Mouse (Mus musculus): ENCODE results near the gene Ahnak2. TPM values are rescaled to one million over a fixed set of nuclear protein-coding genes. Genes with fewer than 3 reads are reported as not detected.

Gene Ahnak2
- polyA plus RNA-seq, 1 experiment from 2014 or later = 0.50 TPM

DNA sequence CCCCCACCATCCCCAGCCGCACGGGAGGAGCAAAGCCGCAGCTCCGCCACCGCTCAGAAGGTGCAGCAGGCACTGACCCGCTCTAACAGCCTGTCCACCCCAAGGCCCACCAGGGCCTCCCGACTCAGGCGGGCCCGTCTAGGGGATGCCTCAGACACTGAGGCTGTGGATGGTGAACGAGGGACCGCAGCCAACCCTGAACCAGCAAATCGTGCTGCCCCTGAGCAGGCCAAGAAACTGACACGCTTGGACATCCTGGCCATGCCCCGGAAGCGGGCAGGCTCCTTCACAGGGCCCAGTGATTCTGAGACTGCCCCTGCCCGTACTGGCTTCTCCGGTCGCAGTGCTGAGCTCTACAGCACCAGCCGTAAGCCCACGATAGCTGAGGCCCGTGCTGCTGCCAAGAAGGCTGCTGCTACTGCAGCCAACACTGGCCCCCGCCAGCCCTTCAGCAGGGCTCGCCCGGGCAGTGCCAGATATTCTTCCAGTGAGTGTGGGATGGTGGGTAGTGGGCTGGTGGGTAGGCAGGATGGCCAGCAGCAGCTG lies 63.4 kb downstream of the Ahnak2 start:
- DNase-seq (ENCODE audit: low spot score) (no peak), ATAC-seq (replicated peaks; ENCODE audit: low FRiP score, low read depth) (no peak)
- Histone ChIP-seq H3K4me2 (ENCODE audit: low read length) (no peak overlapping the region), H3K36me3 (ENCODE audit: insufficient read depth, low read length) (peaks cover 52% of the 10 kb centered on the region), H3K4me3 (replicated peaks; ENCODE audit: low read depth, low read length) (no peak overlapping the region), H3K27me3 (ENCODE audit: insufficient read depth, low read length) (no peaks in the 10 kb centered on the region), H3K27ac (no peak overlapping the region), H3K4me1 (replicated peaks; ENCODE audit: insufficient read depth, low read length) (no peaks in the 10 kb centered on the region), H3K9me3 (replicated peaks; ENCODE audit: low read length) (no peaks in the 10 kb centered on the region), H3K9ac (ENCODE audit: low read depth, low read length) (no peak overlapping the region)
- no peak for TF ChIP-seq CTCF (IDR thresholded peaks at IDR 0.05; ENCODE audit: low read depth)
- WGBS = 93% methylated on average over 24 of the region's 24 CpGs

DNA sequence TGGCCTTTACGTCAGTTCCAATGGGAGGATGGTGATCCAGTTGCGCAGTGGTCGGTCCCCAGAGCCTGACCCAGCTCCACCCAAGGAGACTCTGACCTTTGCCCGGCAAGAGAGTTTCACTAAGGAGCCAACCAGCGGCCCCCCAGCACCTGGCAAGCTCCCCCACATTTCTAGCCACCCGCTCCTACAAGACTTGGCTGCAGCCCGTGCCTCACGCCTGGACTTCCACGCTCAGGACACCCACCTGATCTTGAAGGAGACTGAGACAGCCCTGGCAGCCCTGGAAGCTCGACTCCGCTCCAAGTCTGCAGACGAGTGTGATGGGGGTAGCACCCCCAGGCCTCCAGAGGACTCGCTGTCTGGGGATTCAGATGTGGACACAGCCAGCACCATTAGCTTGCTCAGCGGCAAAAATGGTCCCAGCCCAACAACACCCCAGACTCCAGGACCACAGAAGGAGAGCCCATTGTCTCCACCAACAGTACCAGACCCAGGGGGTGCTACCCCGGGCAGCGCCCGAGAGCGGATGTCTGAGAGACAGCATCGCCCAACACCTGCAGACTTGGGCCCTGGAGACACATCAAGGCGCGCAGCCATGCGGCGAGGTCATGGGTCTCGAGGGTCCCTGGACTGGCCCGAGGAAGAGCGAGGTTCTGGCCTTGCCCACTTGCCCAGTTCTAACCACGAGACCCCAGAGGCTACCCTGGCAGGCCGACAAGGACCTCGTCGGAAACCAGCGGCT lies 64.0 kb downstream of the Ahnak2 start:
- Histone ChIP-seq H3K4me3 (replicated peaks; ENCODE audit: low read depth, low read length) (no peak overlapping the region), H3K9ac (ENCODE audit: low read depth, low read length) (no peak overlapping the region), H3K9me3 (replicated peaks; ENCODE audit: low read length) (no peaks in the 10 kb centered on the region), H3K36me3 (ENCODE audit: insufficient read depth, low read length) (peaks cover 50% of the 10 kb centered on the region), H3K4me1 (replicated peaks; ENCODE audit: insufficient read depth, low read length) (no peaks in the 10 kb centered on the region), H3K4me2 (ENCODE audit: low read length) (no peak overlapping the region), H3K27me3 (ENCODE audit: insufficient read depth, low read length) (no peaks in the 10 kb centered on the region), H3K27ac (no peak overlapping the region)
- DNase-seq (ENCODE audit: low spot score) (no peak), ATAC-seq (replicated peaks; ENCODE audit: low FRiP score, low read depth) (no peak)
- TF ChIP-seq CTCF (IDR thresholded peaks at IDR 0.05; ENCODE audit: low read depth) = no peak
- WGBS = 93% methylated on average over 31 of the region's 31 CpGs

- ATAC-seq (replicated peaks; ENCODE audit: low FRiP score, low read depth) = no peak
- H3K27me3 ChIP-seq (ENCODE audit: insufficient read depth, low read length) = no peaks in the 10 kb centered on the region
- no peaks in the 10 kb centered on the region for H3K4me1 ChIP-seq (replicated peaks; ENCODE audit: insufficient read depth, low read length)
- H3K4me2 ChIP-seq (ENCODE audit: low read length) = no peak overlapping the region
- no peak overlapping the region for H3K4me3 ChIP-seq (replicated peaks; ENCODE audit: low read depth, low read length)
- no peak overlapping the region for H3K27ac ChIP-seq
- DNase-seq (ENCODE audit: low spot score) = no peak
- H3K9me3 ChIP-seq (replicated peaks; ENCODE audit: low read length) = no peaks in the 10 kb centered on the region
- no peak for TF ChIP-seq CTCF (IDR thresholded peaks at IDR 0.05; ENCODE audit: low read depth)
- WGBS = 89% methylated on average over 14 of the region's 14 CpGs
- H3K9ac ChIP-seq (ENCODE audit: low read depth, low read length) = no peak overlapping the region
- H3K36me3 ChIP-seq (ENCODE audit: insufficient read depth, low read length) = peaks cover 49% of the 10 kb centered on the region
These were observed 64.7 kb downstream of the Ahnak2 start for GRCm38 (mm10) chr12:112737761-112738160.

GRCm38 (mm10) chr12:112737081-112737480 lies 65.4 kb downstream of the Ahnak2 start:
- peaks cover 54% of the 10 kb centered on the region for H3K36me3 ChIP-seq (ENCODE audit: insufficient read depth, low read length)
- no peak overlapping the region for H3K4me3 ChIP-seq (replicated peaks; ENCODE audit: low read depth, low read length)
- TF ChIP-seq CTCF (IDR thresholded peaks at IDR 0.05; ENCODE audit: low read depth) = no peak
- H3K9me3 ChIP-seq (replicated peaks; ENCODE audit: low read length) = no peaks in the 10 kb centered on the region
- no peak overlapping the region for H3K9ac ChIP-seq (ENCODE audit: low read depth, low read length)
- 87% methylated on average over 7 of the region's 7 CpGs for WGBS
- ATAC-seq (replicated peaks; ENCODE audit: low FRiP score, low read depth) (no peak), DNase-seq (ENCODE audit: low spot score) (no peak)
- H3K27me3 ChIP-seq (ENCODE audit: insufficient read depth, low read length) = no peaks in the 10 kb centered on the region
- H3K4me2 ChIP-seq (ENCODE audit: low read length) = no peak overlapping the region
- H3K4me1 ChIP-seq (replicated peaks; ENCODE audit: insufficient read depth, low read length) = no peaks in the 10 kb centered on the region
- H3K27ac ChIP-seq = no peak overlapping the region

GRCm38 (mm10) chr12:112736636-112736925 lies 65.9 kb downstream of the Ahnak2 start:
- DNase-seq (ENCODE audit: low spot score) = no peak
- Histone ChIP-seq H3K4me1 (replicated peaks; ENCODE audit: insufficient read depth, low read length) (no peaks in the 10 kb centered on the region), H3K4me2 (ENCODE audit: low read length) (no peak overlapping the region), H3K9ac (ENCODE audit: low read depth, low read length) (no peak overlapping the region), H3K27me3 (ENCODE audit: insufficient read depth, low read length) (no peaks in the 10 kb centered on the region), H3K36me3 (ENCODE audit: insufficient read depth, low read length) (peaks cover 54% of the 10 kb centered on the region), H3K9me3 (replicated peaks; ENCODE audit: low read length) (no peaks in the 10 kb centered on the region), H3K27ac (no peak overlapping the region), H3K4me3 (replicated peaks; ENCODE audit: low read depth, low read length) (no peak overlapping the region)
- 65% methylated on average over 10 of the region's 10 CpGs for WGBS
- TF ChIP-seq CTCF (IDR thresholded peaks at IDR 0.05; ENCODE audit: low read depth) = no peak
- ATAC-seq (replicated peaks; ENCODE audit: low FRiP score, low read depth) = no peak

DNA sequence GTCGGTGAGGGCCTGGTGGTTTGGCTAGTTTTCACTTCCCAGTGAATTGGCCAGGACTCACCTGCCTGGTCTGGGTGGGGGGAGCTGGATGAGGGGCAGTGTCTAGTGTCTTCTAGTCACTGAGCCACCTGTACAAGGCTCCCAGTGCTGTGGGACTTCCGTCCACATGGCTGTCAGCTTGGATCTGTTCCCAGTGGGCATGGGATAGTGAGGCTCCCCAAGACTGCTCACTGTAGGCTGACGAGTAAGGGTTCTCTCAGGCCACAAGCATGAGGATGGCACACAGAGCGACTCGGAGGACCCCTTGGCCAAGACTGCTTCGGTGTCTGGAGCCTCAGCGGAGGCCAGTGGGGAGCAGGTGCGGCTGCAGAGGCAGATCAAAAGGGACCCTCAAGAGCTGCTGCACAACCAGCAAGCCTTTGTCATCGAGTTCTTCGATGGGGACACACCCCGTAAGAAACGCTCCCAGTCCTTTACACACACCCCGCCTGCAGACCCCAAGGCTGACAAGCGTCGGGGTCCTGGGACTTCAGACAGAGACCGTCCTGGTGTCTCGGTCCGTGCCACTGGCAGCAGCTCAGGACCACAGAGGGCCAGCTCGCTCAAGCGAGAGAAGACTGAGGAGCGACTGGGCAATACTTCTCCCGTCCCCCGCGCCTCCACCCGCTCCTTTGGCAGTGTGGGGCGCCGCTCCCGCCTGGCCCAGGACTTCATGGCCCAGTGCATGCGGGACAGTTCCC lies 66.4 kb downstream of the Ahnak2 start:
- Histone ChIP-seq H3K9me3 (replicated peaks; ENCODE audit: low read length) (no peaks in the 10 kb centered on the region), H3K27me3 (ENCODE audit: insufficient read depth, low read length) (no peaks in the 10 kb centered on the region), H3K27ac (no peak overlapping the region), H3K4me3 (replicated peaks; ENCODE audit: low read depth, low read length) (no peak overlapping the region), H3K4me1 (replicated peaks; ENCODE audit: insufficient read depth, low read length) (no peaks in the 10 kb centered on the region), H3K4me2 (ENCODE audit: low read length) (no peak overlapping the region), H3K36me3 (ENCODE audit: insufficient read depth, low read length) (peaks cover 54% of the 10 kb centered on the region), H3K9ac (ENCODE audit: low read depth, low read length) (no peak overlapping the region)
- no peak for ATAC-seq (replicated peaks; ENCODE audit: low FRiP score, low read depth)
- TF ChIP-seq CTCF (IDR thresholded peaks at IDR 0.05; ENCODE audit: low read depth) = no peak
- 77% methylated on average over 29 of the region's 29 CpGs for WGBS
- no peak for DNase-seq (ENCODE audit: low spot score)
